Mouse (Mus musculus) testis, postnatal 14 days (tissue): ENCODE measurements around the gene Erg28.

Source experiments
- DNase-seq: peaks from one replicate; pipeline ENCODE4 v3.0.0; 2021; ENCODE audit warnings: low spot score

Gene Erg28

GRCm38 (mm10) chr12:85824438-85825264 is at the start of gene Erg28, which contains the start of gene Ttll5:
Gene Erg28, minus strand, starts transcription at chr12:85824550.
Gene Ttll5, plus strand, starts transcription at chr12:85824659.
- peak; percentile 95 for DNase-seq

DNA sequence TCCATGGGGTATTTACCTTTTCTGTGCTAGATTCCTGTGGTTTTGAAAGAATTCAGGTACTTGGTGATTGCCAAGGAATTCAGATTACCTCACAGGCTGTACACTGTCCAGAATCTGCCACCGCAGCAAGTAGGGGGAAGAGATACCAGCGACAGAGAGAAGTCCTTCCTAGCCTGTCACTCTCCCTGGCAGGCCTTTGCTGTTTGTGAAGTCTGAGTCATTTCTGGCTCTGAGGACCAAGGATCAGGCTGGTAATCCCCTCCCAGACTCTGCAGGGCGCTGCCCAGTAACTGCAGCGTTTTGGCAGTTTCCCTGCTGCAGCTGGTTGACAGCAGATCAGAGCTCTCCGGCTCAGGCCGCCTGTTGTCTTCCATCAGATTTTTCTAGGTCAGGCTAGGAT is 45.1 kb upstream of the Erg28 start:
- DNase-seq, result no peak

GRCm38 (mm10) chr12:85867125-85867524 is 42.8 kb upstream of the Erg28 start:
- DNase-seq, result no peak

DNA sequence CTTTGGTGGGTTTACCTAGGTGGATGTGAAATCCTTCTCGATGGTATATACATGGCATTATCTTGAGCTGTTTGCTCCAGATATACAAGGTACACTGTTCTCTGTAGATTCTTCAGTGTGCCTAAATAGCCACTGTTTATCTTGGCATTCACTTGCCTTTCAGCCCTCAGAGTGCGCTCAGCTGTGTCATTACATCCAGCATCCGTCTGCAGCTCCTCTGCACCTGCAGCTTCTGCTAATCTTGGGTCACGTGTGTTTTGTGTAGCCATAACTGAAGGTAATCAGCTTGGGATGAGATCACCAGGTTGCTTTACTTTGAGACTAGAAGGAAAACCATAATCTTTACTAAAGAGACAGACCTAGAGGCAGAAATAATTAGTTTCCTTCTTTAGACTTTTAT is 42.3 kb upstream of the Erg28 start:
- DNase-seq, result no peak

GRCm38 (mm10) chr12:85865526-85865925 is 41.2 kb upstream of the Erg28 start:
- no peak for DNase-seq

GRCm38 (mm10) chr12:85862514-85862913 is 38.2 kb upstream of the Erg28 start:
- DNase-seq, result no peak

DNA sequence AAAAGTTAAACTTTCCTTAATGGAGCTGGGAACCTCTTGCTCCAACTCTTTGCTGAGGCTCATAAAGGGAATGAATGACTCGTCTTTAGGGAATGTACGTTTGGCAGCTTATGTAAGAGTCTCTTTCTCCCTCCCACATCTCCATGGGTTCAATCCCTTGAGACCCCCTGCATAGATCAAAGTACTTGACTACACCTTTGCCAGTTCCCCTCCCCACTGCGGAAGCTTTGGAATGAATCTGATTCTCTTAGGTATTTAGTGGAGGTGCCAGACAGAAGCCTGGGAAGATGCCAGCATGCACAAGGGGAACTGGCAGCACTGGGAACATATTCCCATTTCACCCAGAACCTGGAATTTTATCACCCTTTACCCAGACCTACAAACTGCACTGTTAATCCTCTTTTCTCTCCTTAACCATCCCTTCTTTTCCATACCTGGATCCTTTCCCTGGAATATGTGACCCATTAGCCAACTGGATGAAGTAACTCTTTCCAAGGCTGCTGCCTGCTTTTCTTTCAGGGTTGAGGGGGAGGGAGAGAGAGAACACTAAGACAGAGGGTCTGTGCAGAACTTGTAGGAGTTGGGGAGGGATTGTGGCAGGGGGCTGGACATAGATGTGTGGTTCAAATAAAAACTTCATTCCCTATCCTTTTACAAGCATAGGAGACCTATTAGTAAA is 35.3 kb upstream of the Erg28 start:
- DNase-seq, result no peak

DNA sequence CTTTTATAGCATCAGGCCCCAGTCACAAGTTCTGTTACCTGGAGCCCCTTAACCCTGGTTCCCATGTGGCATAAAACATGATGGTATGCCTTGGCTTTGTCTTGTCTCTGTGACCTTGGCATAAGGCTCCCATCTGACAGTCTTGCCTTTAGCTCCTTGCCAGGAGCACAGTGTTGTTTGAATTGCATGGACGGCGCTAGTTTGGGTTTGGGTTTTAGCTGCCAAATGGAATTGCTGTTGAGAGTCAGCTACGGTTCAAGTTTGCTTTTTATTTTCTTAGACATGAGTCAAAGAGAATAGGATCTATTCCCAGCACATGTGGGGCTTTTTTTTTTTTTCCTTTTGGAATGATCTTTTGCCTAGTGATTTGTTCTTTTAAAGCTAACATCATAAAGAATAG is 34.8 kb upstream of the Erg28 start:
- no peak for DNase-seq

DNA sequence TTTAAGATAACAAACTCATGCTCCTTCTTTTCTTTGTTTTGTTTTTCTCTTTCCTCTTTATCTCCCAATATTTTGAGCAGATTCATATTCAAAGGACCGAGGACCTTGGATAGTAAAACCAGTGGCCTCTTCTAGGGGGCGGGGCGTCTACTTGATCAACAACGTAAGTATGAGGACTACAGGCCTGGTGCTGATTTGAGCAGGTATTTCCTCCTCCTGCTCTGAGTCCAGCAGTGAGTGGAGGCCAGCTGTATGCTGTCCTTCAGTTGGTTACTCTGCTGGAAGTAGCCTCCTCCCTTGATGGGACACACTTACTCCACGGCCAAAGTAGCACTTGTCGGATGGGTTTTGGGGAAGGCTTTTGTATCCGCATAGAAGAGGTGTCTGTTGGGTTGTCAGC is 33.0 kb upstream of the Erg28 start:
- DNase-seq, result no peak

- DNase-seq, result no peak
Observed at GRCm38 (mm10) chr12:85854271-85854670, 29.9 kb upstream of the Erg28 start.

- DNase-seq, result no peak
Observed at GRCm38 (mm10) chr12:85853836-85854235, 29.5 kb upstream of the Erg28 start.

- no peak for DNase-seq
Observed at GRCm38 (mm10) chr12:85850661-85851060, 26.3 kb upstream of the Erg28 start.

- DNase-seq, result no peak
Observed at GRCm38 (mm10) chr12:85848164-85848958, 24.0 kb upstream of the Erg28 start.

GRCm38 (mm10) chr12:85839371-85840000 is 15.1 kb upstream of the Erg28 start:
- DNase-seq, result no peak

DNA sequence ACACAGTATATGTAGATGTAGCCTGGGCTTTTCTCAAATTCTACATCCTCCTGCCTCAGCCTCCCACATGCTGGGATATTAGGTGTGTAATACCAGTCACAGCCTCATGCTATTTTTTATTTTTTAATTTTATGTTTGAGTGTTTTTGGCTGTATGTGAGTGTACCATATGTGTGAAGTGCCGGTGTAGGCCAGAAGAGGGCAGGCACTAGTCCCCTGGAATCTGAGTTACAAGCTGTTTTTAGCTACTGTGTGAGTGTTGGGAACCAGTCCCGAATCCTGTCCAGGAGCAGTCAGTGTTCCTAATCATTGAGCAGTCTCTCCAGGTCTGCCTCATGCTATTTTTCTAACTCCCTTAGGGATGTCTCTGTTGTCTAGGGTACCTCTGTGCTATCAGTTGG is 13.4 kb upstream of the Erg28 start:
- no peak for DNase-seq

DNA sequence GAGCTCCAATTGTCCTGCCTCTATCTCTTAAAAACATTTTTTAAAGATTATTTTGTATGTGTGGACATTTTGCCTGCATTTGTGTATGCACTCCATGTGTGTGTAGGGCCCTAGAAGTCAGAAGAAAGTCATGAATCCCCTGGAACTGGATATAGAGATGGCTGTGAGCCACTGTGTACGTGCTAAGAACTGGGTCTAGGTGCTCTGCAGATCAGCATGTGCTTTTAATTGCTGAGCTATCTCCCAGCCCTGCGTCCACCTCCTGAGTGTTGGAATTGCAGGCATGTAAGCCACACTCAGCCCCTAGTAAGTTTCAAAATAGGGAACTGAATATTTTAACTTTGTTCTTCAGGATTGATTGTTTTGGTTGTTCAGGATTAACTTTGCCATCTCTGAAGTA is 10.2 kb upstream of the Erg28 start:
- no peak for DNase-seq

- no peak for DNase-seq
Observed at GRCm38 (mm10) chr12:85830691-85831090, 6.3 kb upstream of the Erg28 start.

- no peak for DNase-seq
Observed at GRCm38 (mm10) chr12:85829866-85830265, 5.5 kb upstream of the Erg28 start.

- no peak for DNase-seq
Observed at GRCm38 (mm10) chr12:85828856-85829255, 4.5 kb upstream of the Erg28 start.

- no peak for DNase-seq
Observed at GRCm38 (mm10) chr12:85825822-85826221, 1.5 kb upstream of the Erg28 start.

DNA sequence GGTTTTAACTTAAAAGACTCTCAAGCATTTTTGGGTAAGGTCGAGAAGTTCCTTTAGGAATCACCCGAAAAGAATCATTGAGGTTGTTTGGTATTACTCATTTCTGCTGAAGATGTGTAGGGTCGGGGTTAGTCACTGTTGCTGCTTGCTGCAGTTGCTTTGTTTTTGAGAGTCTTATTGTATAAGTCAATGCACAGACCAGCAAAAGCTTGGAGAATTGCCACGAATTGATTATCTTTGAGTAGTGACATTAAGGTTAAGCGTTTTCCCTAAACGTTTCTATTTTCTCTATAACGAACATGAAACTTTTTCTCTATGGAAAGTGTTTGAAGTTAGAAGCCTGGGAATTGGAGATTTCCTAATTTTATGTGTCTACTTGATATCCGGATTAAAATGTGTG is 1.0 kb upstream of the Erg28 start:
- no peak for DNase-seq

DNA sequence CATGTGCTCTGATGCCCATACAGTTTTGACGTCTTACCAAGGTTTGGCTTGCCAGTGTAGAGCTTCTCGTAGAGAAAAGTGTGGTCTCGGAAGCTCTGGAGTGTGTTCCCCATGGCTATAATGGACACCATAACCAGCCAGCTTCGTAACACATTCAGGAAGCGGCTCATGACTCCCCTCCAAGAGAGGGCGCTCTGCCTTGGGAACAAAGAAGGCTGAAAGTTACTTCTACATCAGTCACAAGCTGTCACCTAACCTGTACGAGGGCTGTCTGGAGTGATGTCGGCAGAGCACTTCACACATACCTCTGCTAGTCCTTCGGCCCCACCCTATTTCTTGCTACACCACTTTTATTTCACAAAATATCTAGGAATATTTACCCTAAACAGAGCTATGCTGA is 2.3 kb downstream of the Erg28 start:
- no peak for DNase-seq
